Mouse (Mus musculus) CD4-positive helper T cell, adult 2 months (primary cell): Measurements from ENCODE around the gene Hivep1.

Experiments used
- DNase-seq: peaks from one replicate; pipeline ENCODE4 v3.0.0-alpha.2; 2012; ENCODE audit warnings: low read depth, missing footprints, low spot score

Hivep1 gene

DNA sequence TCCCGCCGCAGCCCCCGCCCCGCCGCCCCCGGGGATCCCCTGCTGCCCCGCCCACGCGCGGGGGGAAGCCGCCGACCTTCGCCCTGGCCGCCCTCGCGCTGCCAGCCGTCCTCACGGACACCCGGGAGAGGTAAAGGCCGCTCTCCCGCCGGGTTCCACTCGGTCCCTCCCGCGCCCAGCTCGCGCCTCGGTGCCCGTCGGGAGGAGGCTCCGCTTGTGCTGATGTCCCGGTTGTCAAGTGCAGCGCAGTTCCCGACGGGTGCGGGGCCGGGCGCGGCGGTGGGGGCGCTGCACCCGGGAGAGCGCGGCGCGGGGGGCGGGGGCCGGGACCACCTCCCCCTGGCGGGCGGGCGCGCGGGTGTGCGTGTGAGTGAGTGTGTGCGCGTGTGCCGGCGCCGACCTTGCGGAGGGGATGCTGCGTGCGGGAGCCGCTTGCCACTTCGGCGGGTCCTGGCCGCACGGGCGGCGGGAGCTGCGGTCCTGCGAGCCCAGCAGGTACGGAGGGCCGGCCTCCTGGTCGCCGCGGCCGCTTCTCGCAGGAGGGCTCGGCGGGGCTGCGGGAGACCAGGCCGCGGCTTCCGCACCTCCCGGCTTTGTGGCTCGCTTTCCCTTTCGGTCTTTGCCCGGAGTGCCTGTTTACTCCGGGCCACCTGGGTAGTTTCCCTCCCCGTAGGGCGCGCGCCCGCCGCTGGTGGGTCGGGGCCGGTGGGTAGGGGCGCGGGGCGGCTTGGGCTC is at the start of gene Hivep1:
TSS of gene Hivep1 (plus strand) at position 61 of the 735 bp plus-strand sequence.
- DNase-seq: peak; percentile 79

- DNase-seq: no peak
Measured at GRCm38 (mm10) chr13:42015484-42016045, 36.3 kb upstream of the Hivep1 start.

DNA sequence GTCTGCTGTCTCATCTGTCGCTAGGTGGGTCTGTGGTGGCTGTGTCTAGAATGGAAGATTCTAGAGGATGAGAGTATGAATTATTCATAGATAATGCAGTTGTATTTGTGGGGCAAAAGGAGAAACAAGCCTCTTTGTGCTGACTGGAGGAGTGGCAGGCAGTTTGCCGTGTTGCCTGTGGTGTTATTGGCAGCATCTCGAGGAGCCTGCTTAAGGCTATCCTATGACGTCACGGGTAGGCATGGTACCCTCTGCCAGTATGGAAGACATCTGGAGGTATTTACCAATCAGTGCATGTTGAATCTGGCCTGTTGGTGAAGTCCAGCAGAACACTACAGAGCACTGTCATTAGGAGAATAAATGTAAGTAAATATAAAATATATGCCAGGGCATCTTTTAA is 35.6 kb upstream of the Hivep1 start:
- no peak for DNase-seq

- no peak for DNase-seq
Measured at GRCm38 (mm10) chr13:42018356-42018755, 33.5 kb upstream of the Hivep1 start.

- no peak for DNase-seq
Measured at GRCm38 (mm10) chr13:42041203-42041602, 10.6 kb upstream of the Hivep1 start.

GRCm38 (mm10) chr13:42043431-42043830 is 8.4 kb upstream of the Hivep1 start:
- DNase-seq: no peak

DNA sequence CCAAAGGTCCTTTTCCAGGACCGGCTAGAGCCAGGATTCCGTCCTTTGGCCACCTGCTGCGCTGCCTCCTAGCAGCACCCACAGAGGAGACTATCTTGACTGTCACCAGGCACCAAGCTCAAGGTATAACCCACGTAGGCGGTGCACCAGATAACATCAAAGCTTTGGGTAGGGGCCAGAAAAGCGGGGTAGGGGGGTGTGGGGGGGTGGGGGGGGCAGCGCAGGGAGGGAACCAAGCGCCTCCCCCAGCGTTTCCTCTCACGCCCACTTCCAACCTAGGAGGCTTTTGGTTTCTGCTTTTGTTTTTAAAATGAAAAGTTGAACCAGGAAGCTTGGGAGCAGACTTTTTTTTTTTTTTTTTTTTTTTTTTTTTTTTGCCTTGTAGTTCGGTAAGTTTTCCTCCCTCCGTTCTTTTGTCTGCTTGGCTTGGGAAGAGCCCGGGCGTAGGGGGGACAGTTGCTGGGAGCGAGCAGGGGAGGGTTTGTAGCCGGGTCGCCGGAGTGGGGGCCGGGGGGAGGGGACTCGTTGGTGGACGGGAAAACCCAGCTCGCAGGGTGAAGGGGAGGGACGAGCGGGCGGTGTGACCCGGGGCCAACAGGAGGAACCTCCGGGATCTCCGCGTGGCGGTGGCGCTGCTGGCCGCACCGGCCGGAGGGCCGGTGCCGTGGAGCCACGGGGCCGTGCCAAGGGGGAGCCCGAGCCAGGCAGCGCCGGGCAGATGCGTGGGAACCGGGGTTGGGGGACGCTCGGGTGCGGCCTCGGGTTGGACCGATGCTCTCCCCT is 2.6 kb upstream of the Hivep1 start:
- peak; percentile 88 for DNase-seq

DNA sequence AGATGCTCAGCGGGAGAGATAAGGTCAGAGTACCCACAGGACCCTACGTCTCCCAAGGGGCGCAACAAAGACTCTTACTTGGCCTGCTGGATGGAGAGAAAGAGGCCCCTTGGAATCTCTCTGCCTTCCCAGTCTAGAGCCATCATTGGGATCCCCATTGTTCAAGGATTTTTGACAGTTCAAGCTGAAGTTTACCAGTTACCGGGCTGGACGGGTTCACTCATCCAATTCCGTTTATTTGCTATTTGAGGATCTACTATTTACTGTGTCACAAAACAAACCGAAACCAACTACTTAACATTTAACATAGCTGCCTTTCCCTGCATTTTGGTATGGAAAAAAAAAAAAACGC is 2.1 kb upstream of the Hivep1 start:
- DNase-seq: no peak

DNA sequence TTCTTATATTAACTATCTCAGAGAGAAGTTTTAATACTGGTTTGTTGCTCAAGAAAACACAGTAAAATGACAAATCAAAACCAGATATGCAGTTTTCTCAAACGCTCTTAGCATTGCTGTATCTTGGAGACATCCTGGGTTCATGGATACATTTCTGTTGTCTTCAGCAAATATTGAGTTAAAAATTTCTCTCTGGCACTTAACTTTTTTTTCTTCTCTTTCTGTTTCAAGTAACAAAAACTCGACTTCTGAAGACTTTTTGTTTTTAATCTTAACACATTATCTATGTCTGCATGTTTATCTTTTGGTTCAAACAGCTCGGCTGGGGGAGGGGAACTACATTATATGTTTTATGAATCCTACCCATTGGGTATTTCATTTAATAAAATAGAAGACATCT is 1.7 kb upstream of the Hivep1 start:
- DNase-seq: peak; percentile 41

- DNase-seq: no peak
Measured at GRCm38 (mm10) chr13:42050880-42051201, 980 bp upstream of the Hivep1 start.

DNA sequence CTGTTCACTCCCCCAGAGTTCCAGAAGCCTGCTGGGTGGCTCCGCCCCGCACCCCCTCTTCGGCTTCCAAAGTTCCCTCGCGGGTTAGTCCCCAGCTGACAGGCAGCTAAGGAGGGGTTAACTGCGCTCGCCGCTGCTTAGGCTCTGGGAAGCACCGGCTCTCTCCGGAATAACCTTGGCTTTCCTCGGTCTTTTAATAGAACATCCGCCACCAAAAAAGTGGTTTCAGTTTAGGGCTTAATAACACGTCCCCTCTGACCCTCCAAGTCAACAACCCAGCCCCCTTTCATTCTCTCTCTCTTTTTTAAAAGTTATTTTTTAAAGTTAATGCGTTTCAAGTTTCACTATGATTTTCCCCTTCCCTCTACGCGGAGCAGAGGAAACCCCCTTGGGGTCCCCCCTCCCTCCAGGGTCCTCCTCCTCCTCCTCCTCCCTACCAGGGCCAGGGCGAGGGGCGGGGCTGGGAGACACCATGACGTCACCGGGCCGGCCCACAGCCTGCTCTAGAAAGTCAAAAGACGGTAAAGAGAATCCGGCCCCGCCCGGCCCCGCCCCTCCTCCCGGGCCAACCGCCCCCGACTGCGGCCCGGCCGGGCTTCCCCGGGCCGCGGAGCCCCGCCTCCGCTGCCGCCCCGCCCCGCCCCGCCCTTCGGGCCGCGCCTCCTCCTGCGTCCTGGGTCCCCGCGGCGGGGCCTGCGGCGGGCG is 467 bp upstream of the Hivep1 start:
- peak; percentile 98 for DNase-seq

DNA sequence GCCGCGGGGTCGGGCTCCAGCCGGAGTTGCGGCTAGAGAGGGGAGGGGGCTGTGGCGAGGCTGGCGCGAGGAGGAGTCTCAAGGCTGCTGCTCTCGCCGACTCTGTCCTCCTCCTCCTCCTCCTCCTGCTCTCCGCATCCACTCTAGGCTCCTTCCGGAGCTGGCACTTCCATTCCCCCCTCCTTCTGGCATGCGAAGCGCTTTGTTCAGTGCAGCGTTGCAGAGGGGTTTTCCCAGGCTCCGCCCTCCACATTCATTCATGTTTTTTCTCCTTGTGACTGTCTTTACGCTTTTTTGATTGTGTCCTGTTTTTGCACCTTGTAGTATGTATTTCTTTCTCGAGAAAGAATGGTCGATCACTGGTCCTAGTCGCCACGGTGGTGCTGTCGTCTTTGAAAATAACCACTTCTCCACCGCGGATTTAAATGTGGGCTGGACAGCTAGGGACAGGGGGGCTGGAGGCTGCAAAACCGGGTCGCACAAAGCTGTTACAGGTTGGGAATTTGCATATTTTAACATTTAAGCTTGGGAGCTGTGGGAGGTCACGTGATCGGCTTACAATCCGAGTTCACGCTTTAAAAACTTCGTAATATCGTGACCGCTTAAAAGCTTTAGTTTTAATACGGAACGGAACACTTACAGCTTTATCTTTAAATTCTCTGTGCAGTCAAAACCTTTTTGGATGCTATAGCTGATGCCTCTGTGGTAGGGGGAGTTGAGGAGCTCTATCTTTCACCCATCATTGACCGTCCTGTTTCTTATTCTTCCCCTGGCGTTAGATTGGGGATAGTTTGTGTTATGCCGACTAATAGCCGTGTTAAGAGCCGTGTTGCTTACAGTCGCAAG is 1.1 kb downstream of the Hivep1 start:
- DNase-seq: peak; percentile 93

GRCm38 (mm10) chr13:42053656-42054055 is 1.8 kb downstream of the Hivep1 start:
- DNase-seq: peak; percentile 30

GRCm38 (mm10) chr13:42054138-42054537 is 2.3 kb downstream of the Hivep1 start:
- no peak for DNase-seq

GRCm38 (mm10) chr13:42056712-42057332 is 5.0 kb downstream of the Hivep1 start:
- DNase-seq: no peak

DNA sequence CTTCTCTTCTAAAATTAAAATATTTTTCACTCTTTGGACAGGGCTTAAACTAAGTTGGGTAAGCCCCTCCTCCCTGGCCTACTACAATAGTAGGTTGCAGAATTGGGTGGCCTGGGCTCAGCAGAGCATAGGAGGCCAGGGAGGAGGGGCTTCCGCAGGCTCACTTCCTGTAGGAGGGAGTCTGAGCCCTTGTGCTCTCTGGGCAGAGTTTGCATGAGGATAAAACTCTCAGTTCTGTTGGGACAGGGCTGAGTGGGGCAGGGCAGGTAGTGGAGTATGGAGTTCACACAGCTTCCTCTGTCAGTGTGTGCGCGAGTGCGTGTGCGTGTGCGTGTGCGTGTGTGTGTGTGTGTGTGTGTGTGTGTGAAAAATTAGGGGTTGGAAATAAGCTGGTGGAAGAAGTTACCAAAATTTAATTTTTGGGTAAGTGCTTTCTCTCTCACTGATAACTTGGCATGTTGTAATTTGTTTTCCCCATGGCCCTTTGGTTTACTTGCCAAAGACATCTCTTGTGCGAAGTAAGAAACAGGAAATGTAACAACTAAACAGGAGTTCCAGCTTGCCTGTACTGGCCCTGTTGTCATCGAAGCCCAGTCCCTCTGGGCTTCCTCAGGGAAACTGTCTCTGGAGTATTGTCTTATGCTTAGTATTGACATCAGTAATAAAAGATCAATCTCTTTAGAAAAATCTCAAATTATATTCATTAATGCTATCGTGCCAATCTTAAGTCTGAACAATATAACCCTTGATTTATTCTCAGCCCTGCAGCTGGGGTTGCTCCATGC is 9.2 kb downstream of the Hivep1 start:
- peak; percentile 50 for DNase-seq

GRCm38 (mm10) chr13:42064257-42064656 is 12.4 kb downstream of the Hivep1 start:
- DNase-seq: no peak

- DNase-seq: no peak
Measured at GRCm38 (mm10) chr13:42070236-42070635, 18.4 kb downstream of the Hivep1 start.

- no peak for DNase-seq
Measured at GRCm38 (mm10) chr13:42071011-42071410, 19.2 kb downstream of the Hivep1 start.

DNA sequence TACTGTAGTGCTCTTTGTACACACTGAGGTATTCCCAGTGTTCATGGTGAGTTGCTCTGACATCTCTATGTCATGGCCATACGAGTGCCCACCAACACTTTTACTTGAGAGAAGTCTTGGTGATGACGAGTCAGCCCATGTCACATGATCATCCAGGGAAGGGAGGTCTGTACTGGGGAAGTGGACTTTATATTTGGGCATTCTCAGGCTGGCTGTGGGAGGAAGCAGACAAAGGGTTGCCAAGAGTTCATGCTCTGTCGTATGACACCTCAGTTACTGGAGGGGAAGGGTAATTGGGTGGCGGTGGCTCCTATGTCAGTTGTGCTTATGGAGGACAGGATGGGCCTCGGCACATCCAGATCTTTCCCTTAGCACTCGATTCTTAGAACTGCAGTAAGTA is 21.5 kb downstream of the Hivep1 start:
- no peak for DNase-seq
